Mouse (Mus musculus) cortical plate, adult 2 months (tissue): Measurements from ENCODE around the gene Reep6.

Experiments
- CTCF ChIP-seq: fragments of 200-500 bp; IDR thresholded peaks from 2 replicates; pipeline ENCODE4 v1.5.1; 2011; ENCODE audit warnings: mild to moderate bottlenecking, control low read depth, low read length; ENCODE audit not compliant: insufficient read depth; ENCODE audit errors: extremely low read depth
- POLR2A ChIP-seq: fragments of 200-500 bp; IDR thresholded peaks from 2 replicates; pipeline ENCODE4 v1.6.1; 2011; ENCODE audit warnings: mild to moderate bottlenecking, low read length, control low read depth; ENCODE audit not compliant: insufficient read depth; ENCODE audit errors: extremely low read depth

DNA sequence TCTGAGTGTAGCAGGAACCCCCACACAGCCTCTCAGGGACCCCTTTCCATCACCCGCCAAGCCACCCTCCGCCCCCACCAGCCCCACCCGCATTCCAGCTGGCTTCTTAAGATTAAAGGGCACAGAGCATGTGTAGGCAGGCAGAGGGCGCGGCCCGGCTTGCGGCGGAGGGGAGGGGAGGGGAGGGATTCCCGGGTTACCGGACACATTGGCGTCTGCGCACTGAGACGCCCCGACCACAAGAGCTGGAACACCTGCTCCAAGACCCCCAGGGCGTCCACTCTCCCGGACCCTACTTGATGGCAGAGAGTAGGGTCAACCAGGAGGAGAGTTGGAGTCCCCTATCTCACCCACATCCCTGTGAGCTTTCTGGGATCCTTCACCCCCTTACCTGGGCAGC lies 15.4 kb downstream of the Reep6 start:
- TF ChIP-seq POLR2A (no peak), CTCF (no peak)
